Mouse (Mus musculus) gastrocnemius, adult 18-20 months (tissue): ENCODE measurements at regions not wholly inside any gene's neighbourhood (a gene's known extent, or its start where the extent isn't known, plus 50 kb on each side); places are given as distances from the start of the nearest gene placed in this dataset.

Experiments
- DNase-seq: peaks from one replicate; pipeline ENCODE4 v3.0.0; 2021; ENCODE audit warnings: low spot score

- no peak for DNase-seq
Observed at GRCm38 (mm10) chr4:135033302-135033701, 87.2 kb upstream of the Runx3 start.

DNA sequence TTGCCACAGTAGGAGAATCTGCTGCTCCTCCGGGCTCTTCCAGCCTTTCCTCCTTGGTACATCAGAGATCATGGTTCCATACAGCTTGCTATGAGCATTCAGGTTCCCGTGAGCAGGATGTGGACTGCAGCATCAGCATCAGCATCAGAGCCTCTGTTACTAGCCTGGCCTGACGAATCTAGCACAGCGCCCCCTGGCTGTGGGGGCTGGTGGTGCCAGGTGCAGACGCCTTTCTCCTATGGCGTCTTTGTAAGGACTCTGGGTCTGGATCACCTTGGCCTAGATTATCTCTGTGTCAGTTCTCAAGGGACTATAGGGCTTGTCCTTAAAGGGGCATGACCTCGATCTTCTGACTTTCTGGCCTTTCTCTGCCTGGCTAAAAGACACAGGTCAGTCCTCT is 86.0 kb upstream of the Runx3 start:
- peak; percentile 42 for DNase-seq

DNA sequence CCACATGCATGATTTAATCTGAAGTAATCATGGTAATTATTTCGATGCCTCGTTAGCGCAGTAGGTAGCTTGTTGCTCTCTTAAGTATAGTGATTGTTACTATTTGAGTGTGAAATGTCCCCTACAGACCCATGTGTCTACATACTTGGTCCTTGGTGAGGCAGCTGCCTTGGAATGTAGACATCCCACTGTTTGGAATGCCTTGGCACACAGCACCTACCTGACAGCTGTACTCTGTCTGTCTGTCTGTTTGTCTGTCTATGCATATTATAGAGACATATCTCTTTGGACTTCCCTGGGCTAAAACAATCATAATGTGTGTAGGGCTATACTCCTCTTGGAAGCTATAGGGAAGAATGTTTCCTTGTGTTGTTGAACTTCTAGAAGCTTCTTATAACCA is 83.7 kb upstream of the Runx3 start:
- DNase-seq = no peak

DNA sequence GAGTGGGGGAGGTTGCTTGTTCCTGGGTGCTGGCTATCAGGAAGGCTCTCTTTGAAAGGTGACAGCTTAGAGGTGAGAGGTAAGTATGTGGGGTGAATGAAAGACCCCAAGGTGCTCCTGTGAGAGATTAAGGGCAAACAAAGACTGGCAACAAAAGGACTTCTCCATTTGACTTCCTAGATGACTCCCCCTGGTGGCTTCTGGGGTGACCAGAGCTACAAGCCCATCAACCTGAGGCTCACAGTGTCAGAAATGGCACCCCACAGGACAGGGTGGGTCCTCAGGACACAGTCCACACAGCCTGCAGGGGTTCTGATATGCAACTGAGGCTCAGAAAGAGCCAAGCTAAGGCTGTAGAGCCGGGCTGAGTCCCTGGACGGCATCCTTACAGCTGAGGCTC is 81.2 kb upstream of the Runx3 start:
- no peak for DNase-seq

DNA sequence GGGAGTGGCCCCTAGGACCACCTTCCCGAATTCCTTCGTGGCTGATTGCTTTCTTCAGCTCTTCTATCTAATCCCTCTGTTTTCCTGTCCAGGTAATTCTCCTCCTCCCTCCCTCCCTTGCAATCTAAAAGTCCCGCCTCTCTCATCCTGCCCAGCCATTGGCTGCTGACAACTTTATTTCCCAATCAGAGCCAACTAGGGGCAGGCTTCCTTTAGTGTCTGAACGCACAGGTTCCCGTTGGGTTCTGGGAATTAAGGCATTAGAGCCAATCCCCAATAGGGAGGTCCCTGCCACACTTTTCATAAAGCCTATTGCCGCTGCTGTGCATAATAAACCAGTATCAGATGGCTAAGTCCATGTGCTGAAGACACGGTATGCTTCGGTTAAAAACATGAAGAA is 78.5 kb upstream of the Runx3 start:
- no peak for DNase-seq

DNA sequence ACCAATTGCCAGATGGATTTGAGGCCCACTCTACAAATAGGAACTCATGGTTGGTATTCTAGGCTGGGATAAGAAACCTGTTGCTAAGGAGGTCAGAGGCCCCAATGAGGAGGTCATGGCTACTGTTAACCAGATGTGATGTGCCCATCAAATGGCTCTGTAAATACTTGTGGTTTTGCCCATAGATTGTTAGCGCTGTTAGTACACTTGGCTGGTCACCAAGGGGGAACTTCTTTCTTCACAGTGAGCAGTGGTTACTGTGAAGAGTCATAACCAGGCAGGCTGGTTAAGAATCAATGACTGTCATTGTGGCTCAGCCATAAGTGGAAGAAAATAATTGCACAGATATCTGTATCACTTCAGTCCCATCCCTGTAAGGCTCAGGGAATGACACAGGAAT is 78.0 kb upstream of the Runx3 start:
- DNase-seq = no peak

DNA sequence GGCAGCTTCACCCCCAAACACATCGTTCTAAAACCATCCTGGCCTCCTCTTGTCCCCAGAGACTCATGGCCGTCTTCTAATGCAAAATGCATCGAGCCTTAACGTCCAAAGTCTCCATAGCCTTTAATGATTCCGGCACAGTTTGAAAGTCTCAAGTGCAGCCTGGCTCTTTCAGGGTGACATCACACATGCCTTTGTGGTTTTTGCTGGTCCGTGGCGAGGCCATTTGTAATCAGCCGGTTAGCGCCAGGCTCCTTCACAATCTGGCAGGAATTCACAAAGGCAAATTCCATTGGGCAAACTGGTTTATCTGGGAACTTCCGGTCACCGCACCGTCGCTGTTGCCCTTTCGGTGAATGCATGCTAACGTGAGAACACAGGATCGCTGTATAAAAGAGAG is 75.4 kb upstream of the Runx3 start:
- no peak for DNase-seq

- DNase-seq = no peak
Observed at GRCm38 (mm10) chr4:135046619-135047018, 73.8 kb upstream of the Runx3 start.

- DNase-seq = no peak
Observed at GRCm38 (mm10) chr4:135047251-135047650, 73.2 kb upstream of the Runx3 start.

DNA sequence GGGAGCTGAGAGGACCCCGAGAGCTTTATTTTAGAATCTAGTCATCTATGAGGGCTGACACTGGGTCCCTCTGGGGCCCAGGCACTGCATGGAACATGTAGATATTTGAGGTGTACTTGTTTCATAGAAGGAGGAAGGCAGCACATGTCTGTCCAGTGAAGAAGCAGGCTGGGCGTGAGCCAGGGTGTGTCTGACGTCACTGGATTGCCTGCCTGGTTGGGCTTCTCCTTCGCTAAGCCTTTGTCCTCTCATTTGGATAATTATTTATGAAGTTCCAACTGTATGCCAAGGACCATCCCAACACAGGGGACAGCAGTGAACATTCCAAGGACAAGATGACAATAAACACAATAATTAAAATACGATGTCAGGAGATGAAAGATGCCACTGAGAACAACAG is 72.7 kb upstream of the Runx3 start:
- no peak for DNase-seq

DNA sequence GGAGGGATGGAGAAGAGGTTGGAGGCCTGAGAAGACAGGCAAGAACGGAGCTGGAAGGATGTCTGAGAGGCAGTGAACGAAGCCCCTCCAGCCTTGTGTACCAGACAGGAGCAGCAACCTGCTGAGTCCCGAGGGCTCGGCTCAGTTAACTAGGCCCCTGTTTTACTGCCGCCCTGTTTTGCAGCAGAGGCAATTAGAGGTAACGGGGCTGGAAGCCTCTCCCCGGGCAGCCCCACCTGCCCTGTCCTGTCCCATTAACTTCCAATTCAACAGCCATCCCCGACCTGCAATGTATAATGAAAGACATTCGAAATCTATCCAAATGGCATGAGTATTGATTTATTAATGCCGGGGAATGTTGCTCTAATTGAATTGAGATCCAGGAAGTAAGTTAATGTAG is 70.5 kb upstream of the Runx3 start:
- DNase-seq = no peak

DNA sequence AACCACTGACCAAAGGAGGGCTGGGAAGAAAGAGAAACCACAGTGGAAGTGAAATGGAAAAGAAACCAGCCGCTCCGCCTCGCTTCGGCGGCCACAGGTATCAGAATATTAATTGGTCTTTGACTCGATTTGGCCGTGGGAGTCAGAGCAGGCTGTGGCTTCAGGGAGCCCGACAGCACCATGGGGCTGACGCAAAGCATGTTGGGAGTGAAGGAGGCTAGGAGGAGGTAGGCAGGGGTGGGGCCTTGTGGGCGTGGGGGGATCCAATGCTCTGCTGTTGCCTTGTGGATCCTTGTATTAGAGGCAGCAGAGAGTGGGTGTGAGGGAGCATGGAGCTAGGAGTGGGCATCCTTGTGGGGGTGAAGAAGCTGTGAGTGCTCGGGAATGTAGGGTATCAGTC is 69.0 kb upstream of the Runx3 start:
- DNase-seq = no peak

GRCm38 (mm10) chr4:135053585-135053984 is 66.9 kb upstream of the Runx3 start:
- DNase-seq = no peak

- DNase-seq = no peak
Observed at GRCm38 (mm10) chr4:135054353-135054752, 66.1 kb upstream of the Runx3 start.

DNA sequence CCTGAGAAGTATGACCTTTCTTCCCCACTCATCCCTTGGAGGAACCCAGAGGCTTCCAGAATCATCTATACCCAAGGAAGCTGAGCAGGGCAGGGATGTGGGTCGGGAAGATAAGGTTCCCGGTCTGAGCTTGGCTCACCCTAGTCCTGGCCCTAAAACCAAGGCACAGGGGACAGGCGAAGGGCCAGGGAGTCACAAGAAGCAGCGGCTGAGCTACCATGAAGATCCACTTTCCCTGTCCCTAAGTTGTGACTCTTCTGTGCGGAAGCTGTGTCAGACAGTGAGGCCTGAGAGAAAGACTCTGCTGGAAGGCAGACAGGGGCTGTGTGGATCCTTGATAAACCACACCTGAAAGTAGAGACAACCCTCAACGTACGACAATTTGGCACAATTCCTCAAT is 64.1 kb upstream of the Runx3 start:
- DNase-seq = peak; percentile 36

GRCm38 (mm10) chr4:135057286-135057685 is 63.2 kb upstream of the Runx3 start:
- peak; percentile 53 for DNase-seq

- no peak for DNase-seq
Observed at GRCm38 (mm10) chr4:135058895-135059294, 61.6 kb upstream of the Runx3 start.

- DNase-seq = no peak
Observed at GRCm38 (mm10) chr4:135061030-135061743, 59.3 kb upstream of the Runx3 start.

DNA sequence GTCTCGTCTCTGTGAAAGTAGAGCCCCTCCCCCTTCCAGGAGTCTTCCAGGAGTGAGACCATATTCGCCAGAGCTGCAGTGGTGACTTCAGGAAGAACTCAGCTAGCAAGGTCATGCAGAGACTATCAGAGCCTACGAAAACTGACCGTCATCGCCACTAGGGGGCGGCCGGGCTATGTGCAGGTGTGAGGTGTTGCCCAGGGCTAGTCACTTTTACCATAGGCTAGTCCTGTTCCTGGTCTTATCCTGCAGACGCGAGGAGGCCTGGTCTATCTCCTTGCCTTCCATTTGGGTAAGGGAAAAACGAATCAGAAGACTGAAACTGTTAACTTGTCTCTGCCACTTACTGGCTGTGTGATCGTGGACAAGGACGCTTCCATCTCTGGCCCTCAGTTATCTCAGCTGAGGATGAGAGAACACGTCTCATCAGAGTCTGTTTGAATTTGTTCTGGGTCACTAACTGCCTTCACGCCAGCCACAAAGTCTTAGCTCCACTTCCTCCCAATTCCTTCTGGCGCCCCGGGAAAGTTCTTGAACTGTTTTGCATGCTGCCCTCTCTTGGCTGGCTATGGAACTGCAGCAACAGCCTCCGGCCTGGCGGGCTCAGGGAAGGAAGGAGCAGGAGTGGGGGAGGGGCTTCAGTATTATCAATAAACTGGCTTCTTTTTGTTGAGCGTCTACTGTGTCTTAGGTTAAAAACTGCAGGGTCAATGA is 53.5 kb upstream of the Runx3 start:
- DNase-seq = peak; percentile 88

DNA sequence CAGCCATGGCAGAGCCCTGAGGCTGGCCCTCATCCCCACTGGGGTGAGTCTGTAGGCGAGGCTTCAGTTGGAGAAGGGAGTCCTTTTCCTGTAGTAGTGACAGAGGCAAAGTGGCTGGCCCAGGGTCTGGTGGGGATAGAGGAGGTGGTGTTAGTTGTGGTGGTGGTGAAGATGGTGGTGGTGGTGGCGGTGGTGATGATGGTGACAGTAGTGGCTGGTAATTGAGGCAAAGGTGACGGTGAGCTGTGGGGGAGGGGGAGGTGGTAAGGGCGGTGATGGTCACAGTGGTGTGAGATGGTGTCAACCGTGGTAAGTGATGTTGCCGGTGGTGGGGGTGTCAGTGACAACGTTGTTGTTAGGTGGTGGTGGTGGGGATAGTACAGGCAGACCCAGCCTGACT is 52.6 kb upstream of the Runx3 start:
- no peak for DNase-seq

GRCm38 (mm10) chr4:135069818-135070217 is 50.6 kb upstream of the Runx3 start:
- DNase-seq = peak; percentile 11
